Mouse (Mus musculus) thymus, adult 2 months (tissue): ENCODE results near the gene Nr2c1. TPM values are rescaled to one million over a fixed set of nuclear protein-coding genes. Genes with fewer than 3 reads are reported as not detected.

Source experiments
- DNase-seq: peaks from one replicate; pipeline ENCODE4 v3.0.0; 2021
- H3K27ac ChIP-seq: fragments of 200-500 bp; 2 replicates; pipeline ENCODE4 v1.5.1; 2012; ENCODE audit warnings: low read length, control low read depth; ENCODE audit not compliant: control insufficient read depth, insufficient read depth
- H3K27me3 ChIP-seq: fragments of 200-500 bp; 2 replicates; pipeline ENCODE4 v1.6.1; 2012; ENCODE audit warnings: mild to moderate bottlenecking, low read length, moderate library complexity, mixed read lengths; ENCODE audit not compliant: control insufficient read depth, insufficient read depth
- H3K36me3 ChIP-seq: fragments of 200-500 bp; 2 replicates; pipeline ENCODE4 v1.6.1; 2012; ENCODE audit warnings: mild to moderate bottlenecking, low read length, moderate library complexity; ENCODE audit not compliant: control insufficient read depth, insufficient read depth
- H3K4me1 ChIP-seq: fragments of 200-500 bp; replicated peaks from 2 replicates; pipeline ENCODE4 v1.6.1; 2012; ENCODE audit warnings: low read length; ENCODE audit not compliant: control insufficient read depth, insufficient read depth
- H3K4me3 ChIP-seq: fragments of 200-500 bp; 2 replicates; pipeline ENCODE4 v1.5.1; 2012; ENCODE audit warnings: mild to moderate bottlenecking, low read length, control low read depth, moderate library complexity; ENCODE audit not compliant: control insufficient read depth, insufficient read depth
- CTCF ChIP-seq: fragments of 200-500 bp; IDR thresholded peaks from 2 replicates; pipeline ENCODE4 v1.5.1; 2012; ENCODE audit warnings: mild to moderate bottlenecking, control low read depth, low read length, moderate library complexity, borderline replicate concordance; ENCODE audit not compliant: control insufficient read depth, poor library complexity, insufficient read depth; ENCODE audit errors: extremely low read depth
- POLR2A ChIP-seq: fragments of 200-500 bp; IDR thresholded peaks from 2 replicates; pipeline ENCODE4 v1.6.1; 2012; ENCODE audit warnings: mild to moderate bottlenecking, low read length, control low read depth, moderate library complexity; ENCODE audit not compliant: control insufficient read depth, poor library complexity, insufficient read depth; ENCODE audit errors: extremely low read depth
- WGBS: fragments of 180-500 bp; shearing (Covaris S2); methylation state at CpG from one replicate; pipeline ENCODE4 v1.1.7; 2018; 5-methylcytosine and 5-hydroxymethylcytosine counted together
- polyA plus RNA-seq: library from polyadenylated mRNA; depleted of rRNA; stranded (reverse); fragments of >200 nt; gene quantifications from 2 replicates; pipeline ENCODE4 v1.2.3, GENCODE M21; 2012; rRNA removed

Nr2c1 gene
- polyA plus RNA-seq = 3.0 and 3.3 TPM in 2 replicates

DNA sequence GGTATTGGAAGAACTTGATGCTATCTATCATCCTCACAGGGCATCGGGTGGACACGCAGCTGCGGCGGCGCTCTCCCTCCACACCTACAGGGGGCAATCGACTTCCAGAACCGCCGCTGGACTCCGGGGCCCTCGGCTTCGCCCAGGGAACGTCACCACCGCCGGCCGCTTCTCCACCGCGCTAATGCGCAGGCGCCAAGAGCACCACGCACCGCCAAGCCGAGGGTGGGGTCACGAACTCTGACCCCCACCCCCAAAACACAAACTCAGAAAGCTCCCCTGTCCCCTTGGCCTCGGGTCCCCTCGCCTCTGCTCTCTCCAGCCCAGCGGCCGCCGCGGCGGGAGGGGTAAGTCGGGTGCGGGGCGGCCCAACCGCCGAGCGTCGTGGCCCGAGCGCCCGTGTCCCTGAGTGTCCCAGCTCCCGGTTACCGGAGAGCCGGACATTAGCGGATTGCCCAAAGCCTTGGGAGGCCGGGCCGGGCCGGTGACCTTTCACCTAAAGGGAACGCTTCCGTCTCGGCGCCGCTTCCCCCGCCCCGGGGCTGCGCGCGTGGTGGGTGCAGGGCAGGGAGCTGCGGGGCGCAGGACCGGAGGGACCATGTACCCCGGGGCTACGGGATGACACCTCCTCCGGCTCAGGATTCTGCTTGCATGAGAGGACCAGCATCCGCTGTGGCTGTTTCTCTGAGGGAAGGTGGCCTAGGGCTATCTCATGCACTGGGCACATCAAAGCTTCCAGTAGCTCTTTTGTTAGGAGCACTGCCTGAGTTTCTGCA, at the start of gene Nr2c1:
Nr2c1 (plus strand) TSS at position 268 of the 776 bp plus-strand sequence.
- TF ChIP-seq POLR2A = no peak
- TF ChIP-seq CTCF = peak; percentile 47; the same call in 1 of the 2 replicates
- no peaks in the 10 kb centered on the region for H3K27me3 ChIP-seq
- peak; percentile 74 for DNase-seq
- peak within 1 kb of the TSS; percentile 86 for H3K4me3 ChIP-seq
- H3K27ac ChIP-seq = no peak within 1 kb of the TSS
- WGBS = under 1% methylated on average over 61 of the region's 64 CpGs
- H3K36me3 ChIP-seq = no peaks in the 10 kb centered on the region
- H3K4me1 ChIP-seq = 0 out of 2 replicates have a peak, but pooled peaks cover 2% of the 10 kb centered on the region

DNA sequence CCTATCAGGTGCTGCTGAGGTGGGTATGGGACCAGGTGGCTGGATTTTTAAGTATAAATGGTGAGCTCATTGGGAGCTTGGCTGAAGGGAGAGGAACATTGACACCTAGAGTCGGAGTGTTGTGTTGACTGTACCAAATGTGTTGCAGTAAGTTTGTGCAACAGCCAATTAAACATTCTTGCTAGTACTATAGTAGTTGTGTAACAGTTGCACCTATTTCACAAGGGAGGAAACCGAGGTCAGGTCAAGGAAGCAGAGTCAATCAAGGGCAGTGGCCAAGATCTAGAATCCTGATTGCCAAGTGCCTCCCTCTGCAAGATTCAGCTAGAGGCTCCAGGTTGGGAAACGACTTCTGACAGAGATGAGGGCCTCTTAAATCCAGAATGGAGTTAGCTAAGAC, 49.7 kb upstream of the Nr2c1 start:
- no peaks in the 10 kb centered on the region for H3K4me1 ChIP-seq
- H3K27me3 ChIP-seq = no peaks in the 10 kb centered on the region
- DNase-seq = no peak
- WGBS = 71% methylated on average over 3 of the region's 3 CpGs
- H3K4me3 ChIP-seq = no peak overlapping the region
- H3K36me3 ChIP-seq = no peaks in the 10 kb centered on the region
- TF ChIP-seq POLR2A = no peak
- TF ChIP-seq CTCF = no peak
- H3K27ac ChIP-seq = no peak overlapping the region

DNA sequence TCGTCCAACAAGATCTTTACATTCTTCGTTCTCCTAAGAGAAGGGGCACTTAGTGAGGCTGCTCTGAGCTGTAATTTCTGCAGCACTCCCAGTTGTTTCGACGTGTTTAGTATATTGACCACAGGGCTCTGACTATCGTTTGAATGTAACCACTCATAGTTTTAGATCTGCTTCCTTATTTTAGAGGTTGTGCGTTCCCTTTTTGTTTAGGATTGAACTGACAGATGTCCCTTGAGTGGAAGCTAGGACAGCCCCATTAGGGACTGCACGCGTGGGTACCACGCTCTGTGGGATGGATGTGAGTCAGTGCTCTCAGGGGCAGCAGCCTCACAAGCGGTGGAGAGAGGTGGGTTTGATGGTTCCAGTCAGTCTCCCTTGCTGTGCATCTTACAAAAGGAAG, 42.3 kb upstream of the Nr2c1 start:
- TF ChIP-seq CTCF (no peak), POLR2A (no peak)
- no peaks in the 10 kb centered on the region for H3K27me3 ChIP-seq
- H3K4me1 ChIP-seq = no peaks in the 10 kb centered on the region
- no peaks in the 10 kb centered on the region for H3K36me3 ChIP-seq
- 77% methylated on average over 10 of the region's 10 CpGs for WGBS
- no peak overlapping the region for H3K27ac ChIP-seq
- no peak overlapping the region for H3K4me3 ChIP-seq
- no peak for DNase-seq

DNA sequence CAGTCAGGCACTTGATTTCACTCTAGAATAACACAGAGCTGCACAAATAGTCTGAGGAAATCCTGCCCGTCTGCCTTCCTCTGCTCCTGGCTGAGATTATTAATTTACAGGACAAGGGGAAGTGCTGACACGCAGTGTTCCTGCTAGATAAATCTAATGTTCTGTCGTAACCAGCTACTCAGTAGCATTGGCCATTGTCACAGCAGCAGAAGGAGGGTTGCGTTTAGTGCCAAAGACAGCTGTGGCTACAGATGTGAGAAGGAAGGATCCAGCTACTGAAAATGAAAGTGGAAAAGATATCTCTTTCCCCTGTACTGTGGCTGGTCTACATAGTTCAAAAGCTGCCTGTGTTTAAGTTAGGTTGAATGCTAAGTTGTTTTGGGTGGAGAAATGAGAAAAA, 40.7 kb upstream of the Nr2c1 start:
- no peak overlapping the region for H3K4me3 ChIP-seq

DNA sequence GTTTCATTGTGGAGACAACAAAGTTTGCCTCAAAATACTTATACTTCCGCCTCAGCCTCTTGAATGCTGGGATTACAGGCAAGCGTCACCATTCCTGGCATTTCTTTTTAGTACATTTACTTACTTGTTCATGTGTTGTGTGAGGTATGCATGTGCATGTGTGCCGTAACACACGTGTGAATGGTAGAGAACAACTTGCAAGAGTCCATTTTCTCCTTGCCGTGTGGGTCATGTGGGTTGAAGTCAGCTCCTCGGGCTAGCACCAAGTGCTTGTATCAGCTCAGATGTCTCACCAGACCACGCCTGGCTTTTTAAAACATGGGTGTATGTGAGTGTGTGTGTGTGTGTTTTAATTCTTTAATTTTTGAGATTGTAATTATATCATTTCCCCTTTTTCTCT, 40.2 kb upstream of the Nr2c1 start:
- H3K27ac ChIP-seq = no peak overlapping the region
- H3K36me3 ChIP-seq = no peaks in the 10 kb centered on the region
- no peaks in the 10 kb centered on the region for H3K27me3 ChIP-seq
- no peak for DNase-seq
- no peaks in the 10 kb centered on the region for H3K4me1 ChIP-seq
- WGBS = 91% methylated on average over 7 of the region's 7 CpGs
- H3K4me3 ChIP-seq = no peak overlapping the region
- TF ChIP-seq POLR2A (no peak), CTCF (no peak)

More for the DNA sequence above, 40.7 kb upstream of the Nr2c1 start:
- no peak for DNase-seq
- H3K27me3 ChIP-seq = no peaks in the 10 kb centered on the region
- TF ChIP-seq CTCF = no peak
- TF ChIP-seq POLR2A = no peak
- no peaks in the 10 kb centered on the region for H3K36me3 ChIP-seq
- H3K4me1 ChIP-seq = no peaks in the 10 kb centered on the region
- no peak overlapping the region for H3K27ac ChIP-seq
- WGBS = 21% methylated on average over 4 of the region's 4 CpGs

DNA sequence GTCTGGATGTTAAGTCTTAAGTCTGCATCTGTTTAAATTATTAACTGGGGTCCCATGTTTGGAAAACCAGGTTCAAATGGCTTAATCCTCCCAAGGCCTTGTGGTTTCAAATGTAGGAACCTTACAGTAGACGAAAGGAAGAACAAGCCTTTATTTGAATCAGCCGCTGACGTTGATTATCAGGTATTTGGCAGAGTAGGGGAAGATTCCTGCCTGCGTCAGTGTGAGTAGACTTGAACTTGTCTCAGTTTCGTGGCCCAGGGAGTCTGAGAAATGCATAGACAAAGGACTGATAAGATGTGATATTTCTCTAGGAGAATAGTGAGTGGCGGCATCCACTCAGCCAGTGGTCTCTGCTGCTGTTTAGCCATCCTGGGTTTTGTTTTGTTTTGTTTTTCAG, 39.0 kb upstream of the Nr2c1 start:
- Histone ChIP-seq H3K27me3 (no peaks in the 10 kb centered on the region), H3K36me3 (no peaks in the 10 kb centered on the region), H3K4me1 (no peaks in the 10 kb centered on the region), H3K4me3 (no peak overlapping the region), H3K27ac (no peak overlapping the region)
- 96% methylated on average over 6 of the region's 6 CpGs for WGBS
- TF ChIP-seq POLR2A (no peak), CTCF (no peak)
- DNase-seq = no peak
